Mouse (Mus musculus): Measurements from ENCODE around the gene Dlg2.
"Not testable (repeated sequence)": the region's sequence is repeated elsewhere in the genome, so short reads cannot be mapped to it uniquely, and the experiment has no call there.

The Dlg2 gene

DNA sequence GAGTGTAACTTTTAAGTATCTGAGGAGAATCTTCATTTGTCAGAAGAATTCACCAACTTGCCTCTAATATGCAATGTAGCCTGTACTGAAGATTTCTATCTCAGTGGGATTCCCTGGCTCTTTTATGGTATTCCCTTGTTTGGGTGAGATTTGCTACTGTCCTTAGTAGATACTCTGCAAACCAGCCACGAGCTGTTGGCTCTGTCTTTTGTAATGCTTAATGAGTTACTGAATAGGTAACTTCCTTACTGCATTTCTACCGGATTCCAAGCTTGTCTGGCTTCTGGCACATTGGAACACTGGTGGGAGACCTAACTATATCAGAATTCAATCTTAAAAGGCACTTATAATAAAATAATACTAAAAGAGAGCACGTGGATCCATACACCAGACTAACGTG lies 400.3 kb downstream of the Dlg2 start:
- not testable (repeated sequence) for DNase-seq

DNA sequence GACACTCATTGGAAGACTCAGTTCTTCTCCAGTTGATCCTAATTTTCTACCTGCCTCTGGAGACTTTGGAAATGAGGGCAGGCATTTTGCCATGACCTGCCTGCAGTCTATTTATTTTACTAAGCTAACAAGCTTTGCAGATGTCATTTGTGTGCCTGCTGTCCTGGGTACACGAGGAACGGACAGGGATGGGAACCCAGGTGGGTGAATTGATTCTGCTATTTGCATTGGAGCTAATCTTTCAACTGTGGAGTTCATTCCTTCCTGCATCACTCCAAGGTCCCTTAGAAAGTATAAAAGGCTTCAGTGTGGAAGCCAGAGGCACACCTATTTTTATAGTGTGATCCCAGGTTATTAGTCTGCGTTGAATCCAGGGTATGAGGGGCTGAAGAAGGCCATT lies 406.3 kb downstream of the Dlg2 start:
- DNase-seq = no peak

DNA sequence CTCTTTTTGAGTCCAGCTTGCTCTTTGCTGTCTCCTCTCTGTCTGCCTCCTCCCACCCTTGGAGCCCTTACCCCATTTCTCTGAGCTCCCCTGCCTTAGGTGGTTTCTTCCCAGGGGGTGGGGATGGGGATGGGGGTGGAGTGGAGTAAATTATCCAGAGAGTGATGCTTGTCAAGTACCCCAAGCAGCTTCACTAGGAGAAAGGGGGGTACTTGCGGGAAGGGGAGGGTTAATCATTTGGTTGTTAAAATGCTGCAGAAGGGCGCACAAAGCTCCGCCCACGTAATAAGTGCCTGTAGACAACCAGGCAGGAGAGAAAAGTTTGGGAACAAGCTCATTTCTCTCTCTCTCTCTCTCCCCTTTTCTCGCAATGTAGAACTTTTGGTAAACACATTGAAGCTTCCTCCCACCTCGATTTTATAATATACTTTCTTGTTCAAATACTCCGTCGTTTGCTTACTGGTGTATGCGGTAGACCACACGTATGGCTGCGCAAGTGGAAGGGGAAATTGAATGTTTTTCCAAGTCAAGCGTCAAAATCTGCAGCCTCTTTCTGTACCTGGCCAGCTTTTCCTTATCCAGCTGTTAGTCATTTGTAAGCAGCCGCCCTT lies 410.0 kb downstream of the Dlg2 start:
- DNase-seq = no peak

DNA sequence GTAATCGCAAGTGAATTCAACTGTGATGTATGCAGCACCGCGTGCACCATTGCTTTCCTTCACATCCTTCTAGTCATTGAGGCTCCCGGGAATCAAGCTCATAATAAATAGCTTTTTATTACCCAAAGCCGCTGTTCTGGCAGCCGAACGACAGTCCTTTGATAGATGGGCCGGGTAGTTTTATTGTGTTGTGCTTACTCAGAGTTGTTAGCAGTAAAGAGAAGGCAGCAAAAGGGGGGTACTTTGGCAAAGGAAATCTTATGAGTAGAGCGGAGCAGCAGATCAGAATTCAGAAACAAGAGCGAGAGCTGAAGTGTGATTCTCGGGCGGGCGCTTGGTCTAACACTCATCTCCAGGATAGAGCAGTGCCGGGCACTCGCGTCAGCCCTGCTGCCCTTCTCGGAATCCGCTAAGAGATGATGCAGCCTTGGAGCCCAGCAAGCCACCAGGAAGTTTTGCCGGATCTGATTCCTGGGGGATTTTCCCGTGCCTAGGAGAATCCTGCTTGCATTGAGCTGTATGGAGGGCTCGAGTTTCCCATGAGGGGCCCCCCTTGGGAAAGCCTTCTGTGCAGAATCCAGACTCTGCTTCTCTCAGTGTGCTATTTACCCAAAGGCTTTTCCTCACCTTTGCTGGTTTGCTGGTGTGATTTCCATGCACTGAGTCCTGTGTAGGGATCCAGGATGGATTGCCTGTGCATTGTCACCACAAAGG lies 410.7 kb downstream of the Dlg2 start:
- DNase-seq = no peak

DNA sequence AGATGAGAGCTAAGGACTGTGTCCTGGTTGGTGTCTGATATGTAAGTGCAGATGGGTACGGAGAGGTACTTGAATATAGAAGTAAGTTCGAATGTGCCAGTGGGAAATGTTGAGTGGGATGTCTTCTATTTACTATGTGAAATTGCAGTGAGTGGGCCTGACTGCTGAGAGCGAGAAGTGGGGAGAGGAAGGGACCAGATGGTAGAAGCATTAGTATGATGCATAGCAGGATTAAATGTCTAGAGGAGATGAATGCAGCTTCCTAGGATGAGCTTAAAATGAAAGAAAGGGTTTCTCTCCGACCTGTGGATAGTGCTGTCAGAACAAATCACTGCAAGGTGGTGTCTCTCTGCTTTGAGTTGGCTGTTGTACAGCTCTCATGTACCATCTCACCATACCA lies 451.0 kb downstream of the Dlg2 start:
- no peak for DNase-seq

DNA sequence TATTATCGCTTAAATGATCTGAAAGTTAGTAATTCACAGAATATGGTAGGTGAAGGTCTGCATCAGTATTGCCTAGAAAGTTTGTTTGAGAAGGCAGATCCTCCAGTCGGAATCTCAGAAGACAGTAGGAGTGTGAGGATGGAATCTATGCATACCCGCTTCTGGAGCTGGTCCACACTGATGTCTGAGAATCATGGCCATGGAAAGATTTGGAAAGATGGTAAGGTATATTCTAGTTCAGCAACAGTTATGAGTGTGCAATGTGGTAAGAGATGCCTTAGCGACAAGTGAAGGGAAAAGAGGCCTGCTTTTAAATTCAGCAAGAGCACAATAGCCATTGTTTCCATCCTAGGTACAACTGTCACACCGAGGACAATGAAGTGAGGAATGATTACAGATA lies 464.3 kb downstream of the Dlg2 start:
- DNase-seq = no peak

DNA sequence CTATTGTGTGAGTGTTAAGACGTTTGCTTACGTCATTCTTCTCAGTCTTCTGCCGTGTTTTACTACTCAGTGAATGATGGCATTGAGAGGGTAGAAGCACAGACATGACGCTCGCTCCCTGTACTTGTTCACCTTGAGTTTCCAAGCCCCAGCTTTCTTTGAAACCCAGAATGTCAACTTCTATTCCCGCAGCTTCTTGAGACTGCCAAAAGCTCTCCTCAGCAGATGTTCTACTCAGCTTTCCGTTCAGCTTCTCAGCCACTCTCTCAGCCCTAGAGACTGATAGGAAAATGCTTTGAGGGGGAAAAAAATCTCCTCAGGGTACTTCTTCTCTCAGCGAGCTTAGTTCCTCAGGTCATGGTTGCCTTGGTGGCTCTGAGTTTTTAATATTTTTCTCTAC lies 470.6 kb downstream of the Dlg2 start:
- DNase-seq = no peak

DNA sequence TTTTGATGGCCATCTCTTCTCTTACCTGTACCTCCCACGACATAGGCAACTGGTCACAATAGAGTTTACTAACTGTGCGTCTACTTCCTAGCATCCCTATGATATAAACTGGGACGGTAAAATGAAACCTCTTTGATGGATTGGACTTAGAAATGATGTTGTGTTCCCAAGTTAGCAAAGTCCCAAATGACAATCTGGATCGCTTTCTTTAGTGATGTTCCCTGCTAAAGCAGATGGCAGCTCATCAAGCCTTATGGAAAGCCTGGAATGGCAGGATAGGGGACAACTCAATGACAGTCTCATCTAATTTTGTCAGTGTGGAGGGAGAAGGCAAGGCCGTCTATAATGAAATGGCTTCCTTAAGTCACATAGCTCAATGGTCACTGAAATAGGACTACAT lies 472.7 kb downstream of the Dlg2 start:
- no peak for DNase-seq

DNA sequence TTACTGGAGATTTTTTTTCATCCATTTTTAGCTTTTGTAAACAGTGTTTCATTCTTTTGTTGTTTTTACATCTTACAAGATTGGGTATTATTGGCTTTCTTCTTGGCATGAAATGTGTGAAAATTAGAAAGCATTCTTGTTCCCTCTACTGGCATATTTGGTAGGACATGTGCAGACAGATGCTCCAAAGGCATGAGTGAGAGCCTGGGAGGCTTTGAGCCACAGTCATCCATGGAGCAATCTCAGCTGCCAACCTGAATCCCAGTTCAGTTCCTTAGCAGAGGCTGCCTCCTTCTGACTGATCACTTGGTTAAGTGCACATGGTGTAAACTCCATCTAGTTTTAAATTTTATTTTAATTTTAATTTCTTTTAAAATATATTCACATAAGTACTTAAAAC lies 500.8 kb downstream of the Dlg2 start:
- no peak for DNase-seq

DNA sequence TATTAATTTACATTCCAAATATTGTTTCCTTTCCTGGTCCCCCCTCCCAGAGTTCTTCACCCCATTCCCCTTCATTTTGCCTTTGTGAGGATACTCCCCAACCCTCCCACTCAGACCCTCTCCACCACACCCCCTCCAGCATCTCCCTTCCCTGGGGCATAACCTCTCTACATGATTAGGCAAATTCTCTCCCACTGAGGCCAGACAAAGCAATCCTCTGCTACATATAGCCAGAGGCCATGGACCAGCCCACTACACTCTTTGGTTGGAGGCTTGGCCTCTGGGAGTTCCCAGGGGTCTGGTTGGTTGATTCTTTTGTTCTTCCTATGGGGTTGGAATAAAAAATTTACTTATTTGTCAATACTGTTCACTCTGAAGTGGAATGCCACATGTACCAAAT lies 505.6 kb downstream of the Dlg2 start:
- DNase-seq = no peak

DNA sequence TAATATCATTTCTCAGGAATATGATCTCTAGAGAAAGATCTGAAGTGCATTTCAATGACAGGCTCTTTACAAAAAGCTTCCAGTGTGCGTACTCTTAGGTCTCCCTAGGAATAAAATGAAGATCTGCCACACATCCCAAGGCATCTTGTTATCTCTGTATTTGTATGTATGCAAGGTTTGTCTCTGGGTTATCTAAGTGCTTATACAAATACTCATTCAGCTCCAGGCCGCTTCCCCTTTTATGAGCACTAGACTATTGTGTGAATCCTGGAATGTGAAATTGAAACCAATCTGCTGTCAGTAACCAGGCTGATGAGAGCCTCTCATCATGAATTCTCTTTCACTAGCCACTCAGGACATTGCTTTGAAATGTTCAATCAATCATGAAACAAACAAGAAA lies 534.2 kb downstream of the Dlg2 start:
- DNase-seq = no peak

DNA sequence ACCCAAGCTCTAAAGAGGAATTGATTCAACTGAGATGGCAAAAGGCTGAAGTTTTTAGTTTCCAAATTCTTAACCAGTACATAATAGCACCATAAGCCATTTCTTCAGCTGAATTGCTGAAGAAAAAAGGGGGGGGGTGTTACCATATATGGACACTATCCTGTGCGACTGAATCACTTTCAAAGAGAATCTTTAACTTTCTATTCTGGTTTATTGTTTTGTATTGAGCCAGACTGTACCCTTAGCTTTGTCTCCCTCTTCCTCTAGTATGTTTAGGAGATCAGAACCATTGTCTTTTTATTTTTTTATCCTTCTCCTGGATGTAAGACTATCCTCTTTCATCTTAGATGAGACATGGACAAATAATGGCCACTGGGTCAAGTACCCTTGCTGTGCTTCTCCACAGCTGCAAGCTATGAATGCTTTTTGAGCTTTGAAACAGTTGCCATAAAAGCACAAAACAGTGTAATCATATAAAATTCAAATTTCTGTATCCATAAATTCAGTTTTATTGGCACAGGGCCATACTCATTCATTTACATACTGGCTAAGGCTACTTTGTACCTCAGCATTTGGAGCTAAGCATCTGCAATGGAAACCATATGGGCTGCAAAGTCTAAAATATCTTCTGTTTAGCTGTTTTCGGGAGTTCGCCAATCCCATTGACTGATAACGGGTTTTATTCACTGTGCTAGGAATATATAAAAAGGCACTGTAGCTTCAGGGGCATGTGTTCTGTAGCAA lies 568.7 kb downstream of the Dlg2 start:
- DNase-seq = no peak

DNA sequence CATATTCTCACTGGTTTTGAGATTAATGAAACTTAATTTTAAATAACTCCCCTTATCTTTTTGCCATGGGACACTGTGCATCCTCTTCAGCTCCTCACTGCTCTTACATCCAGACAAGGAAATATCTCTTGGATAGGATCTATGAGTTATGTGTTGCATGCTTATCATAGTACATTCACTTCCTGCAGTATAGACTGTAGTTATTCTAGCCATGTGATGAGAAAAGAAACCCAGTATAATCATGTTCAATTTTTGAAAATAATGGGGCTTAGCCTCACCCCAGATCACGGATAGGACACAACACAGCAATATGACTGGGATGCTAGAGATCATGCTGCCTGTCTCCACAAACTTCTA lies 569.2 kb downstream of the Dlg2 start:
- no peak for DNase-seq

DNA sequence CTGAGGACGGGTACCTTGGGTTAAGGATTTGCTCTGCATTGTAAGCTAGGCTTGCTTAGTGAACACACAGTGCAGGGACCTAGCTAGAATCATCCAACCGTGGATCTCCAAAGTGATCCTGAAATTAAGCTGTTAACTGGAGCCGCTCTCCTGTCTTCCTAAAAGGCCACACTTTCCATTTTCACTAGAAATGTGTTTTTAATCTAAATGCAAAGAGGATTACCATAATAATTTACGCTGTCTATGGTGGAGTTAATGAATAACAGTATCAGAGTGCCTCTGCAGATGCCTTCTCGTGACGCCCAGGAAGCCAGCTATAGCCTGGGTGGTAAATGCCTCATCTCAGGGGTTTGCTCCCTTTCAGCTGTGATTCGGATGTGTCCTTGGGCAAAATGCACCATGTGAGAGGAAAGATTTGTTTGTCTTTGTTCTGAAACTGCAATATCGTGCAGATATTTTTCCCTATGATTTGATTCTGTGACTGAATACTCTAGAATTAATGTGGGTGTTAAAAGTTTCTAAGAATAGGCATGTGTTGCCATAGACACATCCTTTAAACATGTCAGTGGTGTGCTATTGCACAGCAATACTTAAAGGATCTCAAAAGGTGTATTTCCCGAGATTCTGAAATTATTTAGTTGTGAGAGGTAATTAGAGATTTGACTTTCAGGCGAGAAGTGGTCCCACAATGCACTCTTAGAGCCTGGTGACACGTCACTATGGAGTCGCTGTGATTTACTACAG lies 587.0 kb downstream of the Dlg2 start:
- DNase-seq = no peak

DNA sequence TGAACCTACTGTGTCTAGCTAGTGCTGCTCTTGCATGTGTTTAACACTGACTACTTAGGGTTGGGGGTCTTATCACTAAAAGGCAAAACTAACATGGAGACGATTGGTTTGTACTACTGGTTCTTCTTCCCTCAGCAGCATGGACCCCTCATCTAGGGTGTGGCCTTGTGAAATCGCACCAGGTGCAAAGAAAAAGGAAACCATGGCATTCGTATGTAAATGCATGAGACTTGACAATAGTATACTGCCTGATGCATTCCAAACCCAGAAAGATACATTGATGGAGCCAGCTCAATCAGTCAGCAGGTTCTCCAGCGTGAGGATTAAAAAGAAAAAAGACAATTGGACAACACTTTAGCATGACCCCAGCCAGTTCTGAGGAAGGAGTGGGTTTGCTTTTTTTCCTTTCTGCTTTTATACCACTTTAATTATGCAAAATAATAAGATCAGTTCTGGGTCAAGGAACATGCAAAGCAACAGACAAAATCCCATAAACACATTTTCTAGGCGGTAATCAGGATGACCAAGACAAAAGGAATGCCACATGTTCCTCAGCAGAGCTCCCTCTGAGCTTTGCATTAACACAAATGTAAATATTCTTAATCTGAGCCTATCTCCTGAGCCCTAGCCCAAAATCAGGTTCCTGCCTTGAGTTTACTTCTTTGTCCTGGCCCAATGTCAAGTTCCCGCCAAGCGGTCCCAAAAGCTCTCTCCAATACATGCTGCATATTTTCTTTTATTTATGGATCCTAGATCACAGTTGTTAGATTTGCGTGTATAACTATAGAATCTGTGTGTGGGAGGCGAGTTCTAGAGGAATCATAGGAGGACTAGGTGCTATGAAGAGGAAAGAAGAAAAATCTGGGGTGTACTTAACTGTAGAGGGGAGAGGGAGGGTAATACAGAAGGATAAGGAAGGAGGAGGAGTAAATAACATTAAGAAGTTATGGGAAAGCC lies 595.6 kb downstream of the Dlg2 start:
- no peak for DNase-seq

DNA sequence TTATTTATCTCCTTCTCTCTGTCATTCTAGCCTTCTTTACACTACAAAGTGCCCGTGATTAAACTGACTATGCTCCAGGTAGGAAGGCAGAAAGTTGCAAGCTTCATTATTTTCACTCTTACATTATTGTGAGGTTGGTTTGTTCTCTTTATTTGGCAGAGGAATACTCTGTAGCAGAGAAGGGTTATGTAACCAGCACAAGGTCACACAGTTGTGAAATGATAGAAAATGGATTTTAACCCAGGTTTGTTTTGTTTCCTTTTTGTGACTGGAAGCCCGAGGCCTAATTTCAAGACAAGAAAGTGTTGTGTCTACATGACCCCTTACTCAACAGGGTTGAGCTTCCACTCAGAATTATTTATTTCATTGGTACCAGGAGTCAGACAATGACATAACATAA lies 609.6 kb downstream of the Dlg2 start:
- no peak for DNase-seq

DNA sequence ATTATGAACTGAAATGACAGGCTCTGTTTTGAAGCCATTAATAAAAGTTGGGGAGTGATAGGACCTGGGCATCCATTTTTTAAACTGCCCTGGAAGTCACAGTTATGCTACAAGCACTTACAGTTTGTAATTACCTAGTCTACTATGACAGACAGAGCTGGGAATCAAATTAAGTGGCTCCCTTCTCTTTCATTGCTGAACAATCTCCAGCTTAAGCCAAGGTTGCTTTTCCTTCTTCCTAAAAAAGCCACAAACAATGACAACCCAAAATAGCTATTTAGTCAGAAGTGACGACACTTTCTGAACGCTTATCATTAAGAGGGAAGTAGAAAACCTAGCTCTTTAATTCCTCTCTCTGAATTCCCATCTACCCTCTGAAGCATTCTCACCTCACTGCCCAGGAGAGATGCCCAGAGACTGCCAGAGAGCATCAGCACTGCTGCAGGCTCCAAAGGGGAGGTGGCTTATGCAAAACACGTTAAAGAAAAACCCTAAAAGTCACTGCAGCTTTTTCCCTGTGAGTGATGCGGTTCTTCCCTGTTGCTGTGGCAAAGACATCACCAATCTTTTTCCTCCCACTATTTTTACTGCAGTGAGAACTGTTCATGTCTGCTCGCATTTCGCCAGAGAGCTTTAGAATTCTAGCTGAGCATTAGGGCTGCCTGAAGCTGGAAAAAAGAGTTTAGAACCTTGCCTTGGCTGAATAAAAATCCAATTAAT lies 612.9 kb downstream of the Dlg2 start:
- no peak for DNase-seq

DNA sequence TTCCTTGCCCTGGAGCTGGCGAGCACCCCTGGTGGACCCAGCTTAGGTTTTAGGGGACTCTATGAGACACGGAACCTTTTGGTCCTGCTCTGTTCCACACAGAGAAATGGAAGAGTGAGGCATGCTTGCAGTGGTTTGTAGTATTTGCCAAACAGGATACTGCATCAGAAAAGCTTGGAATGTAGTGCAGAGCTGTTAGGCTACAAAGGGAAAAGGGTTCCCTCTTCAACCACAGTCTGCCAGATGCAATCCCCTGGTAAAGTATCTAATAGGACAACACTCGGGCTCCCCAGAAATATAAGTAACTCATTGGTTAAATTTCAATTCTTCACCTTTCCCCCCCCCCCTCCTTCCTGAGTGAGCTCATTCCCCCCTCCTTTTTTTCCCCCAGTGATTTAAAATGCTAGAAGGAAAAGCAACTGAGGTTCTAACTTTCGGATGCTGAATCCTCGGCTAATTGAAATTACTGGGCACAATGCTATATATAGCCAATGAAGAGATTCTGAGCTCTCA lies 613.9 kb downstream of the Dlg2 start:
- DNase-seq = no peak

DNA sequence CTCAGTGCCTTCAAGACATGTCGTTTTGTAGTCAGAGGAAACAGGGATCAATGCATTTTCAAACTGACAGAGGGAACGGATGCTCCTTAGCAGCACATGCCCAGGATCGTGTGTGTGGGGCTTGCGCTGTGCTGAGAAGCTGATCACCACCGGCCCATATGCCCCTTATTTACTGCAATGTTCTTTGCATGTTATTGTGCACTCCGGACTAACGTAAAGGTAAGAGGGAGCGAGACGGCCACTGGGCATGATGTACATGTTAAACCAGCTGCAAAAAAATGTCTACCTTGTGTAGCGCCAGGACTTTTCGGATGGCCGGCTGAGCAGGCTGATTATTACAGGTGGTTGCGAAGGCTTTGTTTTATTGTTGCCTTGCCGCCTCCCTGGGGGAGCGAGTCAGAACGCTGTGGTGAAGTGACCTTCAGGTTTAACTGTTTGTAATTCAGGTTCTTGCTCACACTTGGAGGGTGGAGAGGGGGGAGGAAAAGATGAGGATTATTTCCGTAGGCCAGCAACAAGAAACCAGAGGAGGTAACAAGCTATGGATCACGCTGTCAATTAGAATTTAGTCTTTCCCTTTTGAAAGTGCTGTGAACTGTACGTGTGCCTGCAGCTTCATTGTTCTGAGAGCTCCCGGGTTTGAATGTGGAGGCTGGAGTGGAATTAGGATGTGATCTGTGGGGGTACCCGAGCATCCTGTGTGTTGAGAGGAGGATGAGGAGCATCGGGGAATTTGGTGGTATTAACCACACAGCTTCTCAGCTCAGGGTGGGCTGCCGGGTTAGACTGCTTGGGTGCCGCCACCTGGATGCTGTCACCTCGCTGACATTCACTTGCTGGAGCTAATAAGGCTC lies 614.6 kb downstream of the Dlg2 start:
- DNase-seq = no peak

DNA sequence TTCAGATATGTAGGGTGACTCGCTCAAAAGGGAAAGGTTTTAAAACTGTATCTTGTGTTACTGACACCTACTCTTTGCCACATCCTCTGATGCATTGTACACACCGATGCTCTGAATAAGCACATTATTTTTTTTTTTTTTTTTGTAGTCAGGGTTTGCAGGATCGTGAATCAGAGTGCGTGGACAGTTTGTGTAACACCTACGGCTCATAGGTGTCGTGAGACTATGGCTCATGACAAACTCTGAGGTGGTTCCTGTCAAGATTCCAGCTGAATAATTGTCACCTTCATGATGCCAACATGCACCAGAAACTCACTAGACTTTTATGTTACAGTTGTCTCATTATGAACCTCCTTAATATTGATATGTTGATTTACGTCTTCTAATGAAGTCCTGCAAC lies 620.0 kb downstream of the Dlg2 start:
- no peak for DNase-seq

DNA sequence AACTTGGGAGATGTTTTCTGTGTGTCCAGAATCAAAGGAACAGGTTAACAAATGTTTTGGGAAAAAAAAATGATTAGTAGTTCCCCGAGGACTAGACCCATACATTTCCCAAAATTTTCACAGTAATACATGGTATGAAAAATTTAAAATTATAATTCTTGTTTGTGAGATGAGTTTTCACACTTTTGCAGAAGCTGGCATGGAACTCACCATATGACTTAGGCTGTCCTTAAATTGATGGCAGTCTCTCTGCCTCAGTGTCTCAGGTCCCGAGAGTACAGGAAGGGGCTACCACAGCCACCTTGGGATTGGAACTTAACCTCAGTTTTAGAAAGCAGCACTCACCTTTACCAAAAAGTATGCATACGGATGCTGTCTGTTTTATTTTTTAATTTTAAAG lies 622.0 kb downstream of the Dlg2 start:
- DNase-seq = no peak
